ENCODE assay signal across 18 mouse cellular contexts in the genomic region with DNA sequence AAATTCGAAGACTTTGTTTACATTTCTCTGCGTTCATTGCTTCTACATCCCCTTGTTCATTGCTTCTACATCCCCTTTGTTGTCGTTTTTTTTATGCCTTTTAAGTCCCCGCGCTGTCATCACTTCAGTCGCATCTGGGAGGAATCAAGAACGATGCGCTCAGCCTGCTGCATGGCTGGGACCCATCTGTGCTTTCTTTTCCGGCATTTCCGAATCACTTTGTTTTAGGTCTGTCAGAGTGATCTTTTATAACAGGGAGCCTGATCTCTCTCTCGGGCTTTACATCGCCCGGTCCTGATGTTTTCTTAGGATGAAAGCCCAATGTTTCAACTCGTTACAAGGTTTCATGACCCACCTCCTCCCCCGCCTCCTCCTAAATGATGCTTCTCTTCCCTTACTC. TPM values are rescaled to one million over a fixed set of nuclear protein-coding genes. Genes with fewer than 3 reads are reported as not detected.
DNase-seq lines count a peak whose midpoint lies in the region; ATAC-seq and TF ChIP-seq lines count a peak whose summit lies in the region.
"Had no signal": no experiment of that assay in that cellular context is flagged by ENCODE, and none has a peak within 500 bp of the region (broad histone marks: within the 10 kb centered on the region; RNA-seq: fewer than 3 reads in every experiment).

No protein-coding gene starts in this region.

- no peaks in the 10 kb centered on the region for H3K27me3 ChIP-seq in kidney, embryonic 14.5 days (ENCODE audit: control insufficient read depth, insufficient read depth, low read length)
- H3K27me3 ChIP-seq in midbrain, embryonic 13.5 days = no peaks in the 10 kb centered on the region
- no peaks in the 10 kb centered on the region for H3K27me3 ChIP-seq in midbrain, postnatal 0 days (ENCODE audit: insufficient read depth, low read length)
- H3K27me3 ChIP-seq in hindbrain, embryonic 15.5 days = no peaks in the 10 kb centered on the region
- H3K27me3 ChIP-seq in neural tube, embryonic 14.5 days (ENCODE audit: control insufficient read depth, insufficient read depth, low read length) = no peaks in the 10 kb centered on the region

- no peak for TF ChIP-seq CTCF in midbrain, postnatal 0 days (IDR thresholded peaks at IDR 0.05)

- no peak overlapping the region; the same call in 1 of the 2 replicates for H3K4me3 ChIP-seq in kidney, embryonic 14.5 days (ENCODE audit: low read length)
- H3K4me3 ChIP-seq in midbrain, embryonic 13.5 days (replicated peaks) = no peak overlapping the region
- no peak overlapping the region for H3K4me3 ChIP-seq in midbrain, postnatal 0 days (ENCODE audit: low read depth, low read length)
- no peak overlapping the region for H3K4me3 ChIP-seq in hindbrain, embryonic 15.5 days
- H3K4me3 ChIP-seq in neural tube, embryonic 14.5 days (ENCODE audit: low read depth, low read length) = no peak overlapping the region
- H3K4me3 ChIP-seq: myocyte had no signal

- no peak overlapping the region for H3K27ac ChIP-seq in kidney, embryonic 14.5 days (ENCODE audit: low read depth, low read length)
- no peak overlapping the region for H3K27ac ChIP-seq in midbrain, embryonic 13.5 days
- no peak overlapping the region for H3K27ac ChIP-seq in midbrain, postnatal 0 days (ENCODE audit: low read depth, low read length)
- no peak overlapping the region for H3K27ac ChIP-seq in hindbrain, embryonic 15.5 days (replicated peaks)
- peak overlapping the region; percentile 22; the same call in 1 of the 2 replicates for H3K27ac ChIP-seq in neural tube, embryonic 14.5 days (ENCODE audit: low read depth, low read length)
- H3K27ac ChIP-seq: liver, embryonic 14.5 days had no signal

- H3K9ac ChIP-seq in kidney, embryonic 14.5 days (ENCODE audit: low read depth, low read length) = no peak overlapping the region
- H3K9ac ChIP-seq in midbrain, embryonic 13.5 days (replicated peaks) = no peak overlapping the region
- no peak overlapping the region for H3K9ac ChIP-seq in midbrain, postnatal 0 days (replicated peaks; ENCODE audit: low read length, poor library complexity, severe bottlenecking)
- no peak overlapping the region for H3K9ac ChIP-seq in hindbrain, embryonic 15.5 days
- H3K9ac ChIP-seq in neural tube, embryonic 14.5 days (replicated peaks; ENCODE audit: low read depth, low read length) = no peak overlapping the region
- H3K9ac ChIP-seq: liver, embryonic 14.5 days had no signal

- H3K9me3 ChIP-seq in kidney, embryonic 14.5 days (ENCODE audit: control insufficient read depth, low read length) = no peaks in the 10 kb centered on the region
- no peaks in the 10 kb centered on the region for H3K9me3 ChIP-seq in midbrain, embryonic 13.5 days
- H3K9me3 ChIP-seq in midbrain, postnatal 0 days (ENCODE audit: low read length) = no peaks in the 10 kb centered on the region
- H3K9me3 ChIP-seq in hindbrain, embryonic 15.5 days = no peaks in the 10 kb centered on the region
- no peaks in the 10 kb centered on the region for H3K9me3 ChIP-seq in neural tube, embryonic 14.5 days (ENCODE audit: control insufficient read depth, low read length)

- peak overlapping the region; percentile 15; the same call in 1 of the 2 replicates for H3K4me2 ChIP-seq in kidney, embryonic 14.5 days (replicated peaks; ENCODE audit: low read depth, low read length)
- peak overlapping the region; percentile 9; the same call in 1 of the 2 replicates for H3K4me2 ChIP-seq in midbrain, embryonic 13.5 days (replicated peaks)
- H3K4me2 ChIP-seq in midbrain, postnatal 0 days (ENCODE audit: low read depth, low read length, poor library complexity, severe bottlenecking) = no peak overlapping the region
- H3K4me2 ChIP-seq in hindbrain, embryonic 15.5 days = peak overlapping the region; percentile 30
- H3K4me2 ChIP-seq in neural tube, embryonic 14.5 days (ENCODE audit: low read depth, low read length) = peak overlapping the region; percentile 17; the same call in 1 of the 2 replicates
- H3K4me2 ChIP-seq: heart, embryonic 11.5 days had no signal

- H3K4me1 ChIP-seq in kidney, embryonic 14.5 days (ENCODE audit: control insufficient read depth, insufficient read depth, low read length) = no peaks in the 10 kb centered on the region
- H3K4me1 ChIP-seq in midbrain, embryonic 13.5 days (replicated peaks) = peaks cover 28% of the 10 kb centered on the region
- peaks cover 2% of the 10 kb centered on the region; the same call in 1 of the 2 replicates for H3K4me1 ChIP-seq in midbrain, postnatal 0 days (ENCODE audit: insufficient read depth, low read length)
- H3K4me1 ChIP-seq in hindbrain, embryonic 15.5 days (replicated peaks) = peaks cover 17% of the 10 kb centered on the region
- H3K4me1 ChIP-seq in neural tube, embryonic 14.5 days (ENCODE audit: control insufficient read depth, insufficient read depth, low read length) = peaks cover 11% of the 10 kb centered on the region; the same call in 1 of the 2 replicates

- WGBS in kidney, embryonic 14.5 days = 16% methylated on average over 15 of the region's 15 CpGs
- WGBS in midbrain, embryonic 13.5 days = 42% methylated on average over 15 of the region's 15 CpGs
- 38% methylated on average over 15 of the region's 15 CpGs for WGBS in midbrain, postnatal 0 days
- WGBS in hindbrain, embryonic 15.5 days = 25% methylated on average over 15 of the region's 15 CpGs
- 19% methylated on average over 15 of the region's 15 CpGs for WGBS in neural tube, embryonic 14.5 days

- no peak for ATAC-seq in kidney, embryonic 14.5 days (ENCODE audit: low FRiP score, low TSS enrichment)
- 0 out of 2 replicates have a peak, but pooled peaks have one; percentile 53 for ATAC-seq in midbrain, embryonic 13.5 days
- no peak for ATAC-seq in midbrain, postnatal 0 days (ENCODE audit: low FRiP score)
- no peak for ATAC-seq in hindbrain, embryonic 15.5 days (ENCODE audit: low FRiP score, low read depth)
- no peak for ATAC-seq in neural tube, embryonic 14.5 days (ENCODE audit: low read depth)

- no peaks in the 10 kb centered on the region for H3K36me3 ChIP-seq in kidney, embryonic 14.5 days (ENCODE audit: control insufficient read depth, insufficient read depth, low read length)
- no peaks in the 10 kb centered on the region for H3K36me3 ChIP-seq in midbrain, embryonic 13.5 days
- no peaks in the 10 kb centered on the region for H3K36me3 ChIP-seq in midbrain, postnatal 0 days (ENCODE audit: insufficient read depth, low read length)
- no peaks in the 10 kb centered on the region for H3K36me3 ChIP-seq in hindbrain, embryonic 15.5 days
- H3K36me3 ChIP-seq in neural tube, embryonic 14.5 days (ENCODE audit: control insufficient read depth, insufficient read depth, low read length) = no peaks in the 10 kb centered on the region

- no peak for DNase-seq in kidney, adult 18-20 months
- no peak for DNase-seq in midbrain, postnatal 0 days (ENCODE audit: low spot score)
- DNase-seq in adrenal gland, postnatal 10 days = no peak
- DNase-seq in lung, adult 18-20 months = no peak
- DNase-seq: adrenal gland, postnatal 36 days; cerebellum, adult 8-10 months; right cerebral cortex, postnatal 25 days; thymus, adult 2 months had no signal

RNA-seq across cellular contexts. Expression of gene Gm4894, which starts 44.0 kb away (rescaled TPM):
- polyA plus RNA-seq in kidney, embryonic 14.5 days (2014; fragmentation: Nextera tagmentation; extraction: Ambion mirVana) = not detected in 2 replicates
- not detected in 2 replicates for polyA plus RNA-seq in midbrain, embryonic 13.5 days (2015; fragmentation: Nextera tagmentation; extraction: Ambion mirVana)
- not detected in 2 replicates for total RNA-seq in midbrain, postnatal 0 days (2014; rRNA removed)
- polyA plus RNA-seq in midbrain, postnatal 0 days (2015; fragmentation: Nextera tagmentation; extraction: Ambion mirVana) = not detected in 2 replicates
- 0.56 TPM in 1 of 2 replicates, not detected in the other for polyA plus RNA-seq in hindbrain, embryonic 15.5 days (2015; fragmentation: Nextera tagmentation; extraction: Ambion mirVana)
- polyA plus RNA-seq in neural tube, embryonic 14.5 days (2014; fragmentation: Nextera tagmentation; extraction: Ambion mirVana) = not detected in 2 replicates
- total RNA-seq in adrenal gland, postnatal 10 days (2021) = not detected
- total RNA-seq: adrenal gland, postnatal 36 days had no signal
- polyA plus RNA-seq: C2C12; frontal cortex, adult 2 months; heart, embryonic 11.5 days; large intestine, adult 2 months; liver, embryonic 14.5 days; myocyte had no signal
